Mouse (Mus musculus): ENCODE measurements around the gene Dnajc12.
"Not testable (repeated sequence)": the region's sequence is repeated elsewhere in the genome, so short reads cannot be mapped to it uniquely, and the experiment has no call there.

- TF ChIP-seq UBTF (IDR thresholded peaks at IDR 0.05; ENCODE audit: low read depth, low read length); POLR2A (IDR thresholded peaks at IDR 0.05; ENCODE audit: low read depth, low read length); CTCF (conservative IDR thresholded peaks at IDR 0.05 in 1 of 2, IDR thresholded peaks at IDR 0.05 in 1 of 2; ENCODE audit: low read depth in 2 of 2, low read length in 2 of 2); MEF2A (IDR thresholded peaks at IDR 0.05; ENCODE audit: borderline replicate concordance, low read depth, low read length); RCOR1 (conservative IDR thresholded peaks at IDR 0.05; ENCODE audit: low read depth, low read length); EP300 (IDR thresholded peaks at IDR 0.05; ENCODE audit: low read length); USF1 (IDR thresholded peaks at IDR 0.05; ENCODE audit: low read depth, low read length); CHD1 (IDR thresholded peaks at IDR 0.05; ENCODE audit: low read depth, low read length); TCF12 (IDR thresholded peaks at IDR 0.05; ENCODE audit: low read depth, low read length); ETS1 (conservative IDR thresholded peaks at IDR 0.05; ENCODE audit: low read depth, low read length): not testable (repeated sequence)
These were observed 3.7 kb downstream of the Dnajc12 start for GRCm38 (mm10) chr10:63385897-63386296.

All from CH12.LX (cell line).